Mouse (Mus musculus): ENCODE results near the gene Fxn.

The Fxn gene

GRCm38 (mm10) chr19:24300994-24301767 lies 20.8 kb upstream of the Fxn start:
- DNase-seq (ENCODE audit: extremely low read depth, low read depth): peak; percentile 47

- DNase-seq (ENCODE audit: extremely low read depth, low read depth): no peak
Observed at GRCm38 (mm10) chr19:24293537-24293936, 13.1 kb upstream of the Fxn start.

- DNase-seq (ENCODE audit: extremely low read depth, low read depth): peak; percentile 50
Observed at GRCm38 (mm10) chr19:24284187-24284586, 3.8 kb upstream of the Fxn start.

- DNase-seq (ENCODE audit: extremely low read depth, low read depth): peak; percentile 58
Observed at GRCm38 (mm10) chr19:24281288-24281980, 1.0 kb upstream of the Fxn start.

- peak; percentile 91 for DNase-seq (ENCODE audit: extremely low read depth, low read depth)
Observed at GRCm38 (mm10) chr19:24279706-24280600, 452 bp downstream of the Fxn start.

- no peak for DNase-seq (ENCODE audit: extremely low read depth, low read depth)
Observed at GRCm38 (mm10) chr19:24278859-24279258, 1.5 kb downstream of the Fxn start.

GRCm38 (mm10) chr19:24274281-24274680 lies 6.1 kb downstream of the Fxn start:
- no peak for DNase-seq (ENCODE audit: extremely low read depth, low read depth)

- DNase-seq (ENCODE audit: extremely low read depth, low read depth): peak; percentile 63
Observed at GRCm38 (mm10) chr19:24271746-24272426, 8.5 kb downstream of the Fxn start.

- no peak for DNase-seq (ENCODE audit: extremely low read depth, low read depth)
Observed at GRCm38 (mm10) chr19:24271326-24271725, 9.1 kb downstream of the Fxn start.

GRCm38 (mm10) chr19:24268531-24268930 lies 11.9 kb downstream of the Fxn start:
- no peak for DNase-seq (ENCODE audit: extremely low read depth, low read depth)

GRCm38 (mm10) chr19:24266046-24266830 lies 14.2 kb downstream of the Fxn start:
- DNase-seq (ENCODE audit: extremely low read depth, low read depth): no peak

GRCm38 (mm10) chr19:24264991-24265390 lies 15.4 kb downstream of the Fxn start:
- DNase-seq (ENCODE audit: extremely low read depth, low read depth): peak; percentile 55

GRCm38 (mm10) chr19:24262736-24263135 lies 17.7 kb downstream of the Fxn start:
- no peak for DNase-seq (ENCODE audit: extremely low read depth, low read depth)

- DNase-seq (ENCODE audit: extremely low read depth, low read depth): no peak
Observed at GRCm38 (mm10) chr19:24259390-24260351, 20.7 kb downstream of the Fxn start.

- peak; percentile 72 for DNase-seq (ENCODE audit: extremely low read depth, low read depth)
Observed at GRCm38 (mm10) chr19:24258368-24258767, 22.0 kb downstream of the Fxn start.

- DNase-seq (ENCODE audit: extremely low read depth, low read depth): no peak
Observed at GRCm38 (mm10) chr19:24257962-24258361, 22.4 kb downstream of the Fxn start.

- DNase-seq (ENCODE audit: extremely low read depth, low read depth): no peak
Observed at GRCm38 (mm10) chr19:24253657-24254260, 26.6 kb downstream of the Fxn start.

GRCm38 (mm10) chr19:24251869-24252268 lies 28.5 kb downstream of the Fxn start:
- DNase-seq (ENCODE audit: extremely low read depth, low read depth): no peak

- no peak for DNase-seq (ENCODE audit: extremely low read depth, low read depth)
Observed at GRCm38 (mm10) chr19:24243340-24243739, 37.1 kb downstream of the Fxn start.
